Mouse (Mus musculus) urinary bladder, postnatal 25 days (tissue): ENCODE data around the gene Ciart.
"Not testable (repeated sequence)": the region's sequence is repeated elsewhere in the genome, so short reads cannot be mapped to it uniquely, and the experiment has no call there.

ENCODE experiments used
- DNase-seq: peaks from one replicate; pipeline ENCODE4 v3.0.0; 2022; ENCODE audit warnings: low spot score

Gene Ciart

DNA sequence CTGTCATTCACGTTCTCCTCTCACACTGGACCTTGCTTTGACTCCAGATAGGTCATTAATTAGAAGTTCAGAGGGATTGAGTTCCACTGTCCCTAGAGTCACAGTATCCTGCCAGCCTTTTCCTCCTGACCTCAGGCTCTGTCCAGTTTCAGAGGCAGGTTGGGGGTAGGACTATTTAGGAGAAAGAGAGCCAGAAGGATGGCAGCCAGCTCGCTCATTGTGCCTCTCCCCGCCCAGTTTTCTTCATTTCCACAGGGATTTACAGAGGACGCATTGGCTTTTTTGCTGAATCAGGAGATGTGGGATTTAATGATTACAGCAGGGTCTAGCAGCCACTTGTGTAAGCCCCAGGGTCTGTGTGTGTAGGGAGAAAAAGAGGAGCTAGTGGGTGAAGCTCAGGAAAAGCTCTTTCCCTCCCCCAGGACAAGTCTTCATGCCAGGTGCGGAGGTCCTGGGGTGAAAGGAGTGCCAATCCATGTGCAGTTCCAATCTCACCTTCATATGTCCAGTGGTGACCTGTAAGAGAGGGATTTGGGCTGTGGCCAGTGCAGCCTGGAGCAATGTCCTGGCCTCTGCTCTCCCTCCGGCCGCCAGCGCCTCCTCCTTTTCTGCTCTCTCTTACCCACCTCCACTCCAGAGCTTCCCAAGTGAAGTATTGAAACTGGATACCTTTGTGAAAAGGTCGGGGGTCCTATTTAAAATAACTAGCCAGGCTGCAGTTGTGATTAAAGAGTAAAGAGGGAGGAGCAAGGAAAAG is 19.7 kb upstream of the Ciart start:
- DNase-seq = no peak

DNA sequence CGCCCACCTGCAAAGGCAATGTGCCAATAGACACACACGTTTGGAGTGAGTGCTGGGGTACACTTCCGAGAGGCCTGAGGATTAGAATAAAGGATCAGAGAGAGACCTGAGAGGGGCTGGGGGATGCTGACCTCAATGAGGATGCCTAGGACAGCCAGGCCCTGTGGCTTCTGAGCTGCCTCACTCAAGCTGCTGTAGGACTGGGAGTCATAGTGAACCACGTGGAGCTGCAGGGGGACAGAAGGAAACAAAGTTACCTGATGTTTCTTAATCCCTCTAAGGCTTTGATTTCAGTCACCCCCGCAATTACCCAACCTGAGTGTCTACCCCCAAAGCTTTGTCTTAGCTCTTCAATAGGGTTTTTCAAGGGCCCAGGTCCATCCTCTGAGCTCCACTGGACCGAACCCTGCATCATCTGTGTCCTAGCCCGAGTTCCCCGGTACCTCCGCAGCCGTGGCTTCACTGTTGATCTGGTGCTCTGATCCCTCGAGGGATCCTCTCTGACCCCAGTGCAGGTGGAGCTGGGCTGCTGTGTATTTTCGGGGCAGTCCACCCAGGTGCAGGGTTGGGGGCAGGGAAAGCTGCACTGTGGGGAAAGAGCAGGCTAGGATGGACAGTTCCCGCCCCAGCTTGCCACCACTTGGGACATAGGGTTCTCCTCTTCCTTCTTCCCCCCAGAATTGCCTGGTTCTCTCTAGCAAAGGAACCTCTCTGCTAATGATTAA is 17.9 kb upstream of the Ciart start:
- DNase-seq = no peak

DNA sequence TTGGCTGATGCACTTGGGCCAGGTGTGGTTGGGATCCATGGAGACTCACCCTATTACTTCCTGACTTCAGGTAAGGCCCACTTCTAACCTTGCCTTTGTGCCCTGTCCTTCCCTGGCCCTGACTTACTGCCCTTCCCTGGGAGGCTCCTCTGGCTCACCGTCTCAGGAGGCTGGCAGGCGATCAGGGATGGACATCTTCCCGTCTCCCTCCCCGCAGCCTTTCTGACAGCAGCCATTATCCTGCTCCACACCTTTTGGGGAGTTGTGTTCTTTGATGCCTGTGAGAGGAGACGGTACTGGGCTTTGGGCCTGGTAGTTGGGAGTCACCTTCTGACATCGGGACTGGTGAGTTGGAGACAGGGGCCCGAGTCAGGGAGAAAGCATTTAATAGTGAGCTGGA is 13.4 kb upstream of the Ciart start:
- DNase-seq = not testable (repeated sequence)

DNA sequence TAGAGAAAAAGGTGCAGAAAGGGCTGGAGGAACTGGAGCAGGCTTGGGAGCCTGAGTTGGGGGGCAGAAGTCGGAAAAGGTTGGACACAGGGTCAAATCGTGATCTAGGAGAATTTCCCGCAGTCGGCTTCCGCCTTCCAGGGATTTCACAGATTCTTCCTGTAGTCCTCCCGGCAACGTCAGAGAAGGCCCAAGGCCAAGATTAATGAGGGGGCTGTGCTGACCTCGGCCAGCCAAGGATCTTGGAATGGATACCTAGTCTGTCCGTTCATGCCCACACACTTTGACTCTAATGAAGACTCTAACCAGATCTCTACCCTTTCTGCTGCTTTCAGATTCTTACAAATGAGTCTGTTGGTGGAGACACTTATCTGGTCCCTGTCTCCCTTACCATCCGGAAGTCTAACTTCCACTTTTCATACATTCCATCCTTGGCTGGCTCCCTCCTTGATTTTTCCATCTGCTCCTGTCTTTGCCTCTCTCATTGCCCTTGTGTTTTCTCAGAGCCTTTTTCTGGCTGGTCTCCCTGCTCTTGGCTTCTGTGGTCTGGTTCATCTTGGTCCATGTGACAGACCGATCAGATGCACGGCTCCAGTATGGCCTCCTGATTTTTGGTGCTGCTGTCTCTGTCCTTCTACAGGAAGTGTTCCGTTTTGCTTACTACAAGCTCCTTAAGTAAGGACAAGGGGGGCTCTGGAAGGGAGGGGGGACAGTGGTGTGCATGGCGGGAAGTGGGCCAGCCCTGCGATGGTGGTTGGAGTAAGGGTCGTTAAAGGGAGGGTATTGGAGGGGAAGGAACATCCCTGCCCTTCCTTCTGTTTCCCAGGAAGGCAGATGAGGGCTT is 12.5 kb upstream of the Ciart start:
- peak; percentile 54 for DNase-seq

DNA sequence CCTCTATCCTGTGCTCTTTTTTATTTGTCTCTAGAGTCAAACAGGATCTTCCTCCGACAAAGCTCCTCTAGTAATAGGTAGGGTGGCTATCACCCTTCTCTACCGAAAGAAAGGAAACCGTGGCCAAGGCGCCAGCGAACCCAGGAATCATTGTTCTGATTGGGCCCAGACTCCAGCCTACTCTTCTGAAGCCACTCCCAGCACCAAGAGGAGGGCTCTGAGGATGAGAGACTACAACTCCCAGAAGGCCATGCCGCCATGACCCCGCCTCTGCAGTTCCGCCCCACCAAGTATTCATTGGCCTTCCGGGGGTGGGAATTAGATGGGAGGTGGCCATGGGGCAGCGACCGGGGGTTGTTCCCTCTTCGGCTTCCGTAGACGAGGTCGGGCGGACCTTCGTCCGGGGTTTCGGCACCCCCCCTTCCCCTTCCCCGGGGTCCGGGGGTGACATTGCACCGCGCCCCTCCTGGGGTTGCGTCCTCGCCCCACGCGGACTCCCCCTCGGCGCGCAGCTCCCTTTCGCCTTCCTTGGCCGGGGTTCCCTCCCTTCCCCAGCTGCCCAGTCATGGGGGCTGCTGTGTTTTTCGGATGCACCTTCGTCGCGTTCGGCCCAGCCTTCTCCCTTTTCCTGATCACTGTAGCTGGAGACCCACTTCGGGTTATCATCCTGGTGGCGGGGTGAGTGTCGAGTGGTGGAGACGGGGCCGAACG is 11.7 kb upstream of the Ciart start, which contains the start of gene Aph1a:
Aph1a (plus strand) TSS at position 364 of the 711 bp plus-strand sequence.
- peak; percentile 85 for DNase-seq

DNA sequence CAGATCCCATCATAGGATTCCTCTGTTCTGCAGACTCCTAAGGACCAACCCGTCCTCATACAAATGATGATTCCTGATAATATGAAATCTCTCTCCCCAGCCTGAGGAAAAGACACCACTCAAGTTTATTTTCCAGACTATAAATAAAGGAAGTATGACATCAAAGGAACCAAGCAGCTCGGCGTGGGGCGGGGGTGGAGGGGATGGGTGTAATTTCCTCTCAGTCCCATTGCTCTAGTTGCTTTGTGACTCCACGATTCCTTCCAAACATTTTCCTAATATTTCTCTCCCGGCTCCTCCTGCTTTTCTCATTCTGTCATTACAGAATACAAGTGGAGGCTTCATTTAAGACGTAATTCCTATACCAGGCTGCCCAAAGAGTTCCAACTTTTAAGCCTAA is 11.1 kb upstream of the Ciart start:
- DNase-seq = no peak

DNA sequence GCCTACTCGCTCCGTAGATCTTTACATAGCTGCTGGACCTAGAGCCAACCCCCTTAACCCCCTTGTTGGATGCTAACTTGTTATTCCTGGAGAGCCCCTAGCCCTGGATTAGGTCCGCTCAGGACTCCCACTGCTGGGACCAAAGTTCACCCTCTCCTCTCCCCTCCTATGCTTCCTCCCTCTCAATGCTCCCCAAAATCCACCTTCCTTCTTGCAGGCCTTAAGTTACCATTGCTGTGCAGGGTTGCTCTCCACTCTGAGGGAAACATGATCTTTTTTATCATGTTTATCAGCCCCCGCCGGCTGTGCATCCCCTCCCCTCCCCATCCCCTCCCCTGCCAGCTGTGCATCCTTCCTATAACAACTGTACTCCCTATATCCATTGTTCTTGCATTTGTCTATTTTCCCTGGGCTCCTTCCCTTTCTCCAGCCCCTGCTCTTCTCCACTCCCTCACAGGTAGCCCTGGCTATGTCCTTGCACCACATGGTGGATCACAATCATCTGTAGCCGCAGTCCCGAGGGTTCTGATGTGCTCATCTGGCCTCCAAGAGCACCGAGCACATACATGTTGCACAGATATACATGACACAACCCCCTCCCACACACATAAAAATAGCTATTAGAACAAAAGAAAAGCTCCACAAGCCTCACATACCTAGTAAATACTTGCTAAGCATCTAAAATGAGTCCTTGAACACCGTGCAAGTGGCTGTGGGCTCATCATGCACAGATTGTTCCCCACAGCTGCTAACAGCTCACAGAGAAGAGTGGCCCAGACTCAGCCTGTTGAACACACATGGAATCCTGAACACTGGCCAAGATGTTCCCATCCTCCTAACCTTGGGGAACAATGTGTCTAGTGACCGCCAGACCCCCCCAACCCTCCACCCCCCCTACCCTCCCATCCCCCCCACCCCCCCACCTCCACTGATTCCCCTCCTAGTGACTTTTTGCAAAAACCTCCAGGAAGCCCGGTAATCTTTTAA is 10.3 kb upstream of the Ciart start:
- no peak for DNase-seq

DNA sequence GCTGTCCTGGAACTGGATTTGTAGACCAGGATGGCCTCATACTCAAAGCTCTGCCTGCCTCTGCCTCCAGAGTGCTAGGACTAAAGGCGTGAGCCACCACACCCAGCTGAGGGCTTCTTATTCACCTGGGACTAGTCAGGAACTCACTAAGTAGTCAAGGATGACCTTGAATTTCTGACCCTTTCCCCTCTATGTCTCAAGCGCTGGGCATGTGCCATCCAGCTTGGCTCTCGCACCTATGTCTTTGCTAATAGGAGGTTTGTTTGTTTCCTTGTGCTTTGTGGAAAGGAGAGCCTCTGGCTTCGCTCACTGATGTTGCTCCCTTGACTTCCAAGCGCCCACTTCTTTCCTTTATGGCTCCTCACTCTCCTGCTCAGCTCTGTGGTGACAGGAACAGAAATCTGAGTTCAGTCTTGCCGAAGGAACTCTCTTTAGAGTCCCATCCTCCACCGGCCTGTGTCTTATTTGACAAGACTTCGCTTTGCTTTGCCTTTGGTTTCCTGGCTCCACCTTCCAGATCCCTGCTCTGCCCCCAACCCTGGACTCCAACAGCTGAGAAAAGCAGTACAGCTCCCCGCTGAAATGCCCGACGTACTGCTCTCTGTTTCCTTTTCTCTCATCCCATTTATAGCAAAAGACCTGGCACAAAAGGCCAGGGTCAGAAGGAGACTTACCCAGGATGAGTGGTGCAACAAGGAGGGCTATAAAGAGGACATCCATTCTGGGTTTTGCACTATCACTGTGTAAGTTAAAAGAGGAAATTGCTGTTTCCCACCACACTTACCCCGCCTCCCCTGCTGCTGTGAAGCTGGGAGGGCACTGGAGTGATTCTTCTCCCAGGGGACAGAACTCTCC is 9.4 kb upstream of the Ciart start, which contains the start of gene BC028528:
BC028528 (minus strand) TSS at position 795 of the 855 bp plus-strand sequence.
- no peak for DNase-seq

DNA sequence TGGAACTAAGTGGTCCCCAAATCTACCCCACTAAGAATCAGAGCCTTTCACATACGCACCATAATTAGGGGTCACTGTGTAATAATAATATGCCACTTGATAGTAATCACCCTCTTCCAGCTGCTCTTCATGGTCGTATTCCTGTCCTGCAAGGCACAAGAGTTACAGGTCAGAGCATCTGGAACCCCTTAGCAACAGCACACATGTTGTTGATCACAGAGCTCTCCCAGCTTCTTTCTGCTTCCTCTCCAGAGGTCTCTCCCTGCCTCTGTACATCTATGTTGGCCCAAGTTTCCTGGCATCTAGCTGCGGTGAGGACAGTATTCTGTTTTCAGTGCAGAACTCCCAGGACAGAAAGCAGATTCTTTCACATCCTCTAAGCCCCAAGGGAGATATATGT is 7.6 kb upstream of the Ciart start:
- no peak for DNase-seq

DNA sequence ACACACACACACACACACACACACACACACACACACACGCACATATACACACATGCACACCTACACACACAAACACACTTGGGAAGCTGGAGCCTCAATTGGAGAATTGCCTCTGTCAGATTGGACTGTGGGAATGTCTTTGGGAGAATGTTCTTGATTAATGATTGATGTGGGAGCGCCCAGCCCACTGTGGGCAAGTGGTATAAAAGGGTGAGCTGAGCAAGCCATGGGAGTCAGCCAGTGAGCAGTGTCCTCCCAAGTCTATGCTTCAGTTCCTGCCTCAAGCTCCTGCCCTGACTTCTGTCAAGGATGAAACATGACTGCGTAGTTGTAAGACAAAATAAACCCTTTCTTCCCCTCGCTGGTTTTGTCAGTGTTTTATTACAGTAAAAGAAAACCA is 5.5 kb upstream of the Ciart start:
- DNase-seq = no peak

DNA sequence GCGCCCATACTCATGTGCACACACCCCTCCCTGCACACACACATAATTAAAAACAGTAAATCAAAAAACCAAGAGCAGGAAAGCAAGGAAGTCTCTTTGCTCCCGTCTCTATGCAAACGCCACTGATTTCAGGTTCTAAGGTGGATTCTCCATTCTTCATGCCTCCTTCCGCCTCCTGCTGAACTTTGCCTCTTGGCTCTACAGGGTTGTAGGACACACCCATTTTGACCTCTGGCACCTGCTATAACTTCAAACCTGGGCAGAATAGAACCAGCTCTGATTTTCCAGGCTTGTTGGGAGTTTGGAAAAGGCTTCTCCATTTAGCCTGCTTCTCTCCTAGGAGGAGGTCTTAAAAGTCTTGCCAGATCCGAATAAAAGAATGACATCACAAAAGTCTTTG is 2.3 kb upstream of the Ciart start:
- DNase-seq = no peak

DNA sequence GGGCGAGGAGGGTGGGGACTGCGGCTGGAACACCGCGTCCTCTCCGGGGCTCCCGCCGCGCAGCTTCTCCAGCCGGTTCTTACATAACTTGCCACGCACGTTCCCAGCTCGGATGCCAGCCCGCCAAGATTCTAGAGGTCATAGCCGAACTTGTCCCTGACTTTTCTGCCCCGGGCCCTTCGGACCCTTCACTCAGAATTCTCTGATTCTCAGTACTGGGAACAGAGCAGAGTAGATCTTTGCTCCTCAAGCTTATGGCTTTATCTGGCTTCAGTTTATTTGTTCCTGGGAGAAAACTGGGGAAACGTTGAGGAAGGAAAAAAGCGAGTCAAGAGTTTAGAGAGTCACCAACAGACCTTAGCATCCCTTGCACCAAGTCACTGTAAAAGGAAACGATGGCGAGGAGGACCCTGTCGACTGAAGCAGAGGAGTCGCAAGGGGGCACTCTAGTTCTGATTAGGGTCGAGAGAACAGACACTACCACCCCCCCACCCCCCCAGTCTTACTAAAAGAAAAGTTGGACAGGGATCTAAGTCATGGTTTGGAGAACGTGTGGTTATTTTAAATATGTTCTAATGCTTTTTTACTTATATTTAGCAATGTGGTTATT is 870 bp upstream of the Ciart start:
- peak; percentile 65 for DNase-seq

DNA sequence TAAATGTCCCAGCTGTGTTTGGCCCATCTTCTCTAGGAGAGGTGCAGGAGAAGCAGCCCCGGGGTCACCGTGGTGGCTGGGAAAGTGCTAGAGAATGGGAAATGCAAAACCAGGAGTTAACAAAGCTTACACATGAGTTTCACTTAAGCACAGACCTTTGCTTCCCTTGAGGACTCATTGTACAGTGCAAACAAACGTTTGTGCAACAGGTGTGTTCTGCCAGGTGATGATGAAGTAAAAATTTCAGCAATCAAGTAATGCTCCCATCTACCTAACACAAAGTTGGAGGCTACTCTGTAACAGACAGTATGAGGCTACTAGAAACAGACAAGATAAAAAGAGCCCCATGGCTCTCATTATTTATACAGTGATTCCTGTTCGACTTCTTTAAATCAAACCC is 3.0 kb downstream of the Ciart start:
- DNase-seq = no peak

DNA sequence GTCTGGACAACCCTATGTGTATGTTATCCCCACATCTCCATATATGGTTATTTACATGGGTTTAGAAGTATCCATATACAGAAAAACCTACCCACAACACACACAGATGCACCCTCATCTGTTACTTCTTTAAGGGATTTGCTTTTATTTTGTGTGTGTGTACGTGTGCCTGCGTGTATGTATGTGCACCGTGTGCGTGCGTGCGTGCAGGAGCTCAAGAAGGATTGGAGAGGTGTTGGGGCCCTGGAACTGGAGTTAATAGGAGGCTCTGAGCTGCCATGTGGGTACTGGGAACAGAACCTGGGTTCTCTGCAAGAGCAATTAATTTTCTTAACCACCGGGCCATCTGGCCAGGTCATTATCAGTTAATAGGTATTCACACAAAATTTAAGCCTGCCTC is 10.0 kb downstream of the Ciart start:
- DNase-seq = no peak

DNA sequence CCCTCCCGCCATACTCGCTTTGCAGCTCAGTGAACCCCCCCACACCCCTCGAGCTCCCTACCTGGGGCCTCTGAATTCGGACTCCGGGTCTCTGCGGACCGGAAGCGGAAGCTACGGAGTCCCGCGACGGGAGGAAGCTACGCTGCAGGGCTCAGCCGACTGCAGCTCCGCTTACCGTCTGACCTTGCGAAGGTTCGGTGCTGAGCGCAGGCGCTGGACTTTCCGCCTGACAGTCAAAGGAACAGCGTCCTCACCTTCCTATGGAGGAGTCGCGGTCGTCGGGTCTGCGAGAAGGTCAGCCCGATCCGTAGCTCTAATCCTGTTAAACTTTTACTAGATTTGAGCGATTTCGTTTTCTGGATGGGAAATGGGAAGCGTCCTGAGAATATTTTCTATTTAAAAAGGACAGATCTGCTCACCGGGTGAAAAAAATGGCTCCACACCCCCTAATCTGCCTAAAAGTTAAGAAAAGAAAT is 10.6 kb downstream of the Ciart start, which contains the start of gene Mrps21:
Mrps21 (minus strand) TSS at position 128 of the 476 bp plus-strand sequence.
- DNase-seq = peak; percentile 76

DNA sequence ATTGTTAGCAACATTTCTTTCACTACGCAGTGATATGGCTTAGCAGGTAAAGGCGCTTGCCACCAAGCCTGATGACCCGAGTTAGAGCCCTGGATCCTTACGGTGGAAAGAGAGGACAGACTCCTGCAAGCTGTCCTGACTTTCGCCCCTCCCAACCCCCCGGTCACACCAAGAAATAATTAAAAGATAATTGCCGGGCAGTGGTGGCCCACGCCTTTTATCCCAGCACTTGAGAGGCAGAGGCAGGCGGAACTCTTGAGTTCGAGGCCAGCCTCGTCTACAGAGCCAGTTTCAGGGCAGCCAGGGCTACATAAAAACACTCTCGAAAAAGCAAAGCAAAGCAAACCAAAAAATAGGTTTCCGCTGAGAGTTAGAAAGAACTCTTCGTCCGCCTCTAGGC is 11.1 kb downstream of the Ciart start:
- DNase-seq = no peak

DNA sequence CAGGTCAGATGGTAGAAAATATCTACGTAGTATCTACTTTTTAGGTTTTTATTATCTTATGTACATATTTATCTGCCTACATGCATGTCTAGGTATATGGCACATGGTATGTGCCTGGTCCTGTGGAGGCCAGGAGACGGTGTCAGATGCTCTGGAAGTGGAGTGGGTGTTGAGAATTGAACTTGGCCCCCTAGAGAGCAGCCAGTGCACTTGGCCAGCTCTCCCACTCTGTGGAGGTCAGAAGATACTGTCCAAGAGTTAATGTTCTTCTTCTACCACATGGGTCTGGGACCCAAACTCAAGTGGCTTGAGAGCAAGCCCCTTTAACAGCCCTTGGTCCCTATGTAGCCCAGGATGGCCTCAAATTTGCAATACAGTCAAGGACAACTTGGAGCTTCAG is 14.6 kb downstream of the Ciart start:
- no peak for DNase-seq

DNA sequence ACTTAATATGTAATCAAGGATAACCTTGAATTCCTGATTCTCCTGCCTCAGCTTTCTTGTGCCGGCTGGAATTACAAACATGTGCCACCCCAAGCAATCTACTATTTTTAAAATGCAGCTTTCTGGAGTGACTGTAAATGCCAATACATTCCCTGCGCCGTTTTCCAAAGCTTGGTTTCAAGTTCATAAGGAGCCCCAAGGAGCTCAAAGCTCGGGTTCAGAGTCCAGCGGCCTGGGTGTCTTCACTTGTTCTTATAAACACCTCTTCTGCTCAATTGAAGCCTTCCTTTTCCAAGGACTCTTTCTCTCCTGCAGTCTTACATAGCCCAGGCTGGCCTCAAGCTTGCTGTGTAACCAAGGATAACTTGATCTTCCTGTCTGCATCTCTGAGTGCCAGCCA is 16.0 kb downstream of the Ciart start:
- no peak for DNase-seq

DNA sequence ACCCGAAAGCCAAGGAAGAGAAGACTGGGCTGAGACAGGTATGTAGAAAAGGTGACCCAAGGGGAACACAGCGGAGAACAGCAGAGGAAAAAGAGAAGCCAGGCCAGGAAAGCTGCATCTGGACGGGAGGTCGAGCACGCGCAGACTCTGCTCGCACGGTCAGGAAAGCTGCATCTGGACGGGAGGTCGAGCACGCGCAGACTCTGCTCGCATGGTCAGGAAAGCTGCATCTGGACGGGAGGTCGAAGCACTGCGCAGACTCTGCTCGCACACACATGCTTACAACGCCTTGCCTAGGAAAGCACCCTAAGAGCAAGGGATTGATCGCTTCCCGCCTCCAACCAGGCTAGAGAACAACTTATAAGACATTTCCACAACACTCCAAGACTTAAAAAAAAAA is 16.5 kb downstream of the Ciart start:
- DNase-seq = no peak
